Mouse (Mus musculus): ENCODE data around the gene Zfp385b.

DNA sequence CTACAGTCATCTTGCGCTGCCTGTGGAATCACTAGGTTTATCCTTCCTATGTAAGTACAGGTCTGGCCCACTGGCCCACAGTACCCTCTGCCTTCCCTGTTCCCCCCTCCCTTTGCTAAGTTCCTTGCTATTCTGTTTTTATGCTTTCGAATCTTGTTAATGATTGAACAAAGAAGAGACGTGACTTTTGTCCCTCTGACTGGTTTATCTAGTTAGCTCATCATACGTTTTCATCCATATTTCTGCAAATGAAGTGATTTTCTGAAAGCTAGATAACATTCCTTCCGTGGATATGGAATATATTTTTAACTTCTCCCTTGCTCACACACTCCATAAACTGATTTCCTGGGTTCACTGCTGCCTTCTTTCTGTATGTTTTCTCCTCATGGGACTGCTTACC lies 302.8 kb downstream of the Zfp385b start:
- TF ChIP-seq CTCF (IDR thresholded peaks at IDR 0.05; ENCODE audit: control insufficient read depth, insufficient read depth, insufficient replicate concordance, low read depth, low read length) (no peak), POLR2A (IDR thresholded peaks at IDR 0.05; ENCODE audit: control insufficient read depth, low read depth, low read length) (no peak)
